Mouse (Mus musculus): Measurements from ENCODE around the gene Nfix. TPM values are rescaled to one million over a fixed set of nuclear protein-coding genes. Genes with fewer than 3 reads are reported as not detected.
A peak's percentile ranks its signal among the peaks of the same experiment; 100 is the strongest.

The Nfix gene
- polyA plus RNA-seq, 1 experiment: 65.7 TPM

GRCm38 (mm10) chr8:84725941-84726259, 74.2 kb downstream of the Nfix start:
- Histone ChIP-seq H3K27me3 (ENCODE audit: control insufficient read depth, insufficient read depth, insufficient read length) (no peaks in the 10 kb centered on the region), H3ac (ENCODE audit: control insufficient read depth, insufficient read length) (no peak overlapping the region), H3K4me3 (no peak overlapping the region), H3K36me3 (ENCODE audit: control insufficient read depth, insufficient read depth) (peaks cover 24% of the 10 kb centered on the region), H3K79me2 (ENCODE audit: control insufficient read depth, insufficient read depth) (peaks cover 12% of the 10 kb centered on the region), H3K4me2 (ENCODE audit: low read depth) (no peak overlapping the region)
- TF ChIP-seq CEBPB (IDR thresholded peaks at IDR 0.05; ENCODE audit: insufficient read depth, poor library complexity, severe bottlenecking) (0 out of 2 replicates have a peak, but pooled peaks have one; percentile 16), POLR2A (IDR thresholded peaks at IDR 0.05; ENCODE audit: insufficient read length, low read depth) (no peak)

GRCm38 (mm10) chr8:84725246-84725940, 74.8 kb downstream of the Nfix start:
- Histone ChIP-seq H3K79me2 (ENCODE audit: control insufficient read depth, insufficient read depth) (peaks cover 12% of the 10 kb centered on the region), H3ac (ENCODE audit: control insufficient read depth, insufficient read length) (no peak overlapping the region), H3K4me2 (ENCODE audit: low read depth) (peak overlapping the region; percentile 15), H3K27me3 (ENCODE audit: control insufficient read depth, insufficient read depth, insufficient read length) (no peaks in the 10 kb centered on the region), H3K4me3 (no peak overlapping the region), H3K36me3 (ENCODE audit: control insufficient read depth, insufficient read depth) (peaks cover 28% of the 10 kb centered on the region)
- TF ChIP-seq USF1 (IDR thresholded peaks at IDR 0.05; ENCODE audit: low read depth) (no peak), REST (IDR thresholded peaks at IDR 0.05; ENCODE audit: insufficient read depth, insufficient read length) (no peak)

- Histone ChIP-seq H3K4me2 (ENCODE audit: low read depth) (peak overlapping the region; percentile 96), H3K79me2 (ENCODE audit: control insufficient read depth, insufficient read depth) (peaks cover 12% of the 10 kb centered on the region), H3K27me3 (ENCODE audit: control insufficient read depth, insufficient read depth, insufficient read length) (no peaks in the 10 kb centered on the region), H3K4me3 (no peak overlapping the region), H3K36me3 (ENCODE audit: control insufficient read depth, insufficient read depth) (peaks cover 34% of the 10 kb centered on the region), H3ac (ENCODE audit: control insufficient read depth, insufficient read length) (no peak overlapping the region)
- TF ChIP-seq SRF (IDR thresholded peaks at IDR 0.05; ENCODE audit: control insufficient read depth, insufficient read length, low read depth): no peak
- peak in 2 of 3 experiments; percentile 63 to 77 for TF ChIP-seq MYOG (IDR thresholded peaks at IDR 0.05; ENCODE audit: control insufficient read depth in 1 of 3, insufficient read depth in 1 of 3, insufficient read length in 2 of 3, low read depth in 2 of 3)
- no peak for TF ChIP-seq POLR2A (IDR thresholded peaks at IDR 0.05; ENCODE audit: insufficient read length, low read depth)
- TF ChIP-seq E2F4 (IDR thresholded peaks at IDR 0.05; ENCODE audit: insufficient read depth): no peak
- no peak for TF ChIP-seq REST (IDR thresholded peaks at IDR 0.05; ENCODE audit: insufficient read depth, insufficient read length)
- no peak for TF ChIP-seq USF1 (IDR thresholded peaks at IDR 0.05; ENCODE audit: low read depth)
- TF ChIP-seq POLR2AphosphoS2 (IDR thresholded peaks at IDR 0.05; ENCODE audit: insufficient read length, low read depth): peak; percentile 33
- peak; percentile 18 for TF ChIP-seq TCF12 (IDR thresholded peaks at IDR 0.05; ENCODE audit: insufficient read depth, poor library complexity, severe bottlenecking)
- TF ChIP-seq MAX (IDR thresholded peaks at IDR 0.05; ENCODE audit: low read depth): no peak
- TF ChIP-seq MYOD1 (IDR thresholded peaks at IDR 0.05; ENCODE audit: control insufficient read depth in 1 of 3, insufficient read length in 2 of 3, low read depth in 2 of 3): peak in 2 of 3 experiments; percentile 85 to 96
- no peak for TF ChIP-seq CEBPB (IDR thresholded peaks at IDR 0.05; ENCODE audit: insufficient read depth, poor library complexity, severe bottlenecking)
- TF ChIP-seq TCF3 (IDR thresholded peaks at IDR 0.05; ENCODE audit: insufficient read length, low read depth): peak; percentile 84
Observed at GRCm38 (mm10) chr8:84724683-84725082, 75.5 kb downstream of the Nfix start.

- TF ChIP-seq MAX (IDR thresholded peaks at IDR 0.05; ENCODE audit: low read depth) (no peak), SRF (IDR thresholded peaks at IDR 0.05; ENCODE audit: control insufficient read depth, insufficient read length, low read depth) (no peak), E2F4 (IDR thresholded peaks at IDR 0.05; ENCODE audit: insufficient read depth) (no peak), POLR2AphosphoS2 (IDR thresholded peaks at IDR 0.05; ENCODE audit: insufficient read length, low read depth) (no peak), CEBPB (IDR thresholded peaks at IDR 0.05; ENCODE audit: insufficient read depth, poor library complexity, severe bottlenecking) (no peak), POLR2A (IDR thresholded peaks at IDR 0.05; ENCODE audit: insufficient read length, low read depth) (no peak), TCF12 (IDR thresholded peaks at IDR 0.05; ENCODE audit: insufficient read depth, poor library complexity, severe bottlenecking) (no peak), USF1 (IDR thresholded peaks at IDR 0.05; ENCODE audit: low read depth) (no peak), TCF3 (IDR thresholded peaks at IDR 0.05; ENCODE audit: insufficient read length, low read depth) (no peak), REST (IDR thresholded peaks at IDR 0.05; ENCODE audit: insufficient read depth, insufficient read length) (no peak), MYOD1 (IDR thresholded peaks at IDR 0.05; ENCODE audit: control insufficient read depth in 1 of 3, insufficient read length in 2 of 3, low read depth in 2 of 3) (no peak), MYOG (IDR thresholded peaks at IDR 0.05; ENCODE audit: control insufficient read depth in 1 of 3, insufficient read depth in 1 of 3, insufficient read length in 2 of 3, low read depth in 2 of 3) (no peak)
- Histone ChIP-seq H3K4me3 (peak overlapping the region; percentile 11), H3K36me3 (ENCODE audit: control insufficient read depth, insufficient read depth) (peaks cover 37% of the 10 kb centered on the region), H3K4me2 (ENCODE audit: low read depth) (peak overlapping the region; percentile 96), H3K79me2 (ENCODE audit: control insufficient read depth, insufficient read depth) (peaks cover 12% of the 10 kb centered on the region), H3K27me3 (ENCODE audit: control insufficient read depth, insufficient read depth, insufficient read length) (no peaks in the 10 kb centered on the region), H3ac (ENCODE audit: control insufficient read depth, insufficient read length) (no peak overlapping the region)
Observed at GRCm38 (mm10) chr8:84723571-84723900, 76.6 kb downstream of the Nfix start.

GRCm38 (mm10) chr8:84722850-84723570, 77.1 kb downstream of the Nfix start, which contains the start of gene G430095P16Rik:
Gene G430095P16Rik, plus strand, starts transcription at chr8:84723007.
- Histone ChIP-seq H3K27me3 (ENCODE audit: control insufficient read depth, insufficient read depth, insufficient read length) (no peaks in the 10 kb centered on the region), H3K36me3 (ENCODE audit: control insufficient read depth, insufficient read depth) (peaks cover 37% of the 10 kb centered on the region), H3K4me2 (ENCODE audit: low read depth) (peak within 1 kb of the TSS; percentile 96), H3K79me2 (ENCODE audit: control insufficient read depth, insufficient read depth) (peaks cover 12% of the 10 kb centered on the region), H3ac (ENCODE audit: control insufficient read depth, insufficient read length) (no peak within 1 kb of the TSS), H3K4me3 (peak within 1 kb of the TSS; percentile 11)
- TF ChIP-seq POLR2AphosphoS2 (IDR thresholded peaks at IDR 0.05; ENCODE audit: insufficient read length, low read depth) (peak; percentile 52), CEBPB (IDR thresholded peaks at IDR 0.05; ENCODE audit: insufficient read depth, poor library complexity, severe bottlenecking) (no peak), MYOD1 (IDR thresholded peaks at IDR 0.05; ENCODE audit: control insufficient read depth in 1 of 3, insufficient read length in 2 of 3, low read depth in 2 of 3) (peak in 1 of 3 experiments; percentile 58), MYOG (IDR thresholded peaks at IDR 0.05; ENCODE audit: control insufficient read depth in 1 of 3, insufficient read depth in 1 of 3, insufficient read length in 2 of 3, low read depth in 2 of 3) (peak in 1 of 3 experiments; percentile 69), USF1 (IDR thresholded peaks at IDR 0.05; ENCODE audit: low read depth) (no peak)

All from myocyte (in vitro differentiated cells).